Mouse (Mus musculus) retina, embryonic 14.5 days (tissue): Measurements from ENCODE around the gene Sapcd1.
"Not testable (repeated sequence)": the region's sequence is repeated elsewhere in the genome, so short reads cannot be mapped to it uniquely, and the experiment has no call there.

Experiments used
- DNase-seq: peaks from one replicate; pipeline ENCODE4 v3.0.0-alpha.2; 2015; ENCODE audit warnings: low spot score

Gene Sapcd1

DNA sequence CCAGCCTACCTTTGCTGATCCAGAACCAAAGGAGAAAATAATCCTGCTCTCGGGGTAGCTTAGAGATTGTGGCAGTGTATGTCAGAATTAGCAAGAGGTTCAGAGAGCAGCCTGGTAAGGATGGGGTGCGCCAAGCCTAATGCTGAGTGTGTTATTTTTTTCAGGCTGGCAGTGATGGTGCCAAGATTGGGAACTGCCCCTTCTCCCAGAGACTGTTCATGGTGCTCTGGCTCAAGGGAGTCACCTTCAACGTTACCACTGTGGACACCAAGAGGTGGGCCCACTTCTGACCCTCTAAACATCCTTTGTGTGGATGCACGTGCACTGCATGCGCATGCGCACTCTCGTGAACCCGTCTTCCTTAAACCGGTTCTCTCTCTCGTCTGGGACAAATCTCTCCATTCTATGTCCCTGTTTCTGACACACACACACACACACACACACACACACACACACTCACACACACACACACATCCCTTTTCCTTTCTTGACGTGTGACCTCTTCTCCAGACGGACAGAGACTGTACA lies 24.5 kb upstream of the Sapcd1 start:
- no peak for DNase-seq

- peak; percentile 77 for DNase-seq
Observed at GRCm38 (mm10) chr17:35051156-35052086, 23.6 kb upstream of the Sapcd1 start.

- DNase-seq = peak; percentile 68
Observed at GRCm38 (mm10) chr17:35050126-35050750, 22.4 kb upstream of the Sapcd1 start.

GRCm38 (mm10) chr17:35049561-35050016 lies 21.8 kb upstream of the Sapcd1 start, which contains the start of gene Clic1:
Gene Clic1 (plus strand): TSS chr17:35049966.
- DNase-seq = peak; percentile 92

- DNase-seq = no peak
Observed at GRCm38 (mm10) chr17:35048932-35049440, 21.2 kb upstream of the Sapcd1 start.

- no peak for DNase-seq
Observed at GRCm38 (mm10) chr17:35048149-35048931, 20.5 kb upstream of the Sapcd1 start.

DNA sequence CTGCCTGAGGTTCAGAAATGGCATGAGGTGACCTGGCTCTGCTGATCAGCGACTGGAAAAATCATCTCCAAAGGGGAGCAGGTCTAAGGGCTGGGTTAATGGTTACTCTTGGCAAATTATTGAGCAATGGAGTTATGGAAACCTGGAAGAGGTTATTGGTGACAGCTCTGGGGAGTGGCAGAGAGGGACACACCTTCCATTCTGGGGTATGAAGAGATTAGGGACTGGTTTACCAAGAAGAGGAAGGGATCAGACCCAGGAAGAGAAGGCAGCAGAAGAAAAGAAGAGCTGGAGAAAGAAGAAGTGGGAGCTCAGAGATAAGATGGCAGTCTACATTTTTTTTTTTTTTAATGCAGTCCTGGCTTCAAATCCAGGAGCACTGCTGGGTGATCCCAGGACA lies 19.9 kb upstream of the Sapcd1 start:
- DNase-seq = no peak

DNA sequence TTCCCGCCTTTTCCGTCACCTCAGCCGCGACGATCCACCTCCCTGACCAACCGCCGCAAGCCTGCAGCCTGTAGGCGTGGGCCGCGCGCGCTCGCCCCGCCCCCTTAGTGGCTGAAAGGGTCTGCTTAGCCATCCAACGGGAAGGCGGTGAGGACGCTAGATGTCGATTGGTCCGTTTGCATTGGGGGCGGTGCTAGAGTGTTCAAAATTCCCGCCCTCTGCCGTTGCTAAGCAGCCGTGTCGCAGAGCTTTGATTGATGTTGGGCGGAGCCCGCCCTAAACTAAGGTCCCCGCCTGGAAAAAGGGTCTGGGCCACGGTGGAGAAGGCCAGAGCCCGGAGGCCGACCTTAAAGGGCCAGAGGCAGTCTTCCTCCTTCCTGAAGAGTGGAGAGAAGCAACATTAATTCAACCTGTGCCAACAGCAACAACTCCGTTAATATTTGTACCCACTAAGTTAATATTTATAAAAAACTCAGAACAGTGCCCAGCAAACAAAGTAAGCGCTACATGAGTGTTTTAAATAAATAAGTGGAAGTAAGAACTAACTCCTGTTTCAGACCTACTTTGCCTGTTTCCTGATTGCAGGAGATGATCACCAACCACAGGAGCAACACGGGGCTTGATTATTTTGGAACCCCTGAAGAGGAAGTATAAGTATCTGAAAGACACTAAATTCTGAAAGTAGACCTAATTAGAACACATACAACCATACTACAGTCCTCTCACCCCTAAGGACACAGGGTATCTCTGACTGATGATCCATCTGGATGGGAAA lies 19.1 kb upstream of the Sapcd1 start, which contains the start of gene Msh5:
Gene Msh5, minus strand, starts transcription at position 65 of the 775 bp plus-strand sequence.
- DNase-seq = peak; percentile 100

DNA sequence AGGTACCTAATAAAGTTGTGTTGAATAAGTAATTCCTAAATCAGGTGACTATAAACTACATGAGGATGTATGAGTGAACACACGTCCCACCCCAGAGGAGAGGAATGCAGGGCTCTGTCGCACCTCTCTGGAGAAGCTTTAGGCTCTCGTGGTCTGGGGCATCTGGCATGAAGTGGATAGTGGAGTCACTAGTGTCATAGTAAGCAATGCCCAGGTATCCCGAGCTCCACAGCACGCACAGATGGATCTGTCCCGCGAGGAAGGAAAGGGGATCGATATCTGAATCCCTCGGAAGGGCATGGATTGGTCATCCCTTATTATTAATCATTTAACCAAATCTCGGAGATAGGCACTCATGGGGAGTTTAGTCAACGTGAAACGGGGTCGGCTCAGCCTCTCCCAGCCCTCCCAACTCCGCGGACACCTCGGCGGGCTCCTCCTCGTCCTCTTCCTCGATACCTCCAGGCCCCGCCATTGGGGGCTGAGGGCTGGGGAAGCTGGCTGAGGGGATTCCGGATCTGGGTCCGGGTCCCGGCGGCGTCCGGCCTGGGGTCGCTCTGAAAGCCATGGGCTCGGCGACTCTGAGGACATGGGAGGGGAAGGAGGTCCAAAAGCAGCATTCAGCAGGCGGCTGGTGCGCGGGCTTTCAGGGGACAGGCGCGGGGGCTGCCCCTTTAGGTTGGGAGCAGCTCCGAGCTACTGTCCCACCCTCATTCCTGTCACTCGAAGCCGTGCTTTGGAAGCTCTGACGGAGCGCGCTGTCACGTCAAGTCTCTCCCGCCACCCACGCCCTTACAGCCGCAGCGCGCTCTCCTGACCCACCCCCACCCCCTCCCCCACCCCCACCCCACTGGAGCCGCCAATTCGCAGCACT lies 18.2 kb upstream of the Sapcd1 start:
- peak; percentile 9 for DNase-seq

DNA sequence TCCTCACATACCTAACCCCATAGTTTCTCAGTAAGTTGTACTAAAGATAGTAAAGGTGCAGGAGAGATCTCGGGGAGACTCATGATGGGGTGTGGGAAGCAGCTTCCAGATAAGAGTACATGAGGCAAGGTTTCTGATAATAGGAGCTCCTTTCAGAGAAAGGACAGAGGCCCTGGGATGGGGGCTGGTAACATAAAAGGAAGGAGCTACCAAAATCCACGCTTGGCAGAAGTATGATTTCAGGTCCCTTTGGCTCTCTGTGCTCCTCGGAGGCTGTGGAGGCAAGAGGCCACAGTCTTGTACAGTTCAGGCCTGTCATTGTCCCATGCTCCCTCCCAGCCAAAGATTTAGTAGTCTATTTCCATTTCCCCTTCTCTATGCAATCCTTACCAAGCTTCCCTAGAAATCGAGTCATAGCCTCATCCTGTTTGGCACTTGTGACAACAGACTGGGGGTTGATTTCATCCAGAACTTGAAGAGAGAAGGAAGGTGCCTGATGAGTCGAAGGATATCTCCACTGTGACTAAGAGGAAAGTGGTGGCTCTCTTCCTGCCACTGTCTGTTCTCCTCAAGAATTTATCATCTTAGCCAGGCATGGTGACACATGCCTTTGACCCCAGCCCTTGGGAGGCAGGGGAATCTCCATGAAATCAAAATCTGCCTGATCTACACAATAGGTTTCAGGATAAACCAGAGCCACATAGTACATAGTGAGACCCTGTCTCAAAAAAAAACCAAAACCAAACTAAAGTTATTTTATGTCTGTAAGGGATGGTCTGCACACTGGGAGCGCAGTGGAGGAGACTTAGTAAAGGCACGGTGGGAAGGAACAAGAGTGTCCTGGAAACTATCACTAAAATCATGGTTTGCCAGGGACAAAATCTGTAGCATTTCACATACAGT lies 17.3 kb upstream of the Sapcd1 start:
- DNase-seq = no peak

- DNase-seq = no peak
Observed at GRCm38 (mm10) chr17:35043794-35044193, 16.0 kb upstream of the Sapcd1 start.

GRCm38 (mm10) chr17:35039121-35039873 lies 11.5 kb upstream of the Sapcd1 start:
- DNase-seq = no peak

DNA sequence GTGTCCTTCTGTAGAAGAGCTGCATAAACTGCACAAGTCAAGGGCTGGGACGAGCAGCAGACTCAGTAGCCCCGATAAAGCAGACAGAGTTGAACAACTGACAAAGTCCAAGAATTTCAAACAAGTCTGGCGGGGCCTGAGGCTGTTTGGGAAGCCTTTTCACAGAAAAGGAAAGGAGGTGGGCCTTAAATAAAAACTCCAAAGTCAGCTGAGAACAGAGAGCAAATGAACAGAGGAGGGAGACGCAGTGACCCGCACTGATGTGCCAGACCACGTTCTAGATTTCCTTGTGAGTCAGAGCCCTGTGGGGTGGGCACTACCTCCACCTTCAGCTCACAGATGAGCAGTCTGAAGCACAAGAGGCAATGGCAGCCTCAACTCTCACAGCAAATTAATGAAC lies 7.1 kb upstream of the Sapcd1 start:
- DNase-seq = no peak

- DNase-seq = not testable (repeated sequence)
Observed at GRCm38 (mm10) chr17:35033703-35034102, 5.9 kb upstream of the Sapcd1 start.

DNA sequence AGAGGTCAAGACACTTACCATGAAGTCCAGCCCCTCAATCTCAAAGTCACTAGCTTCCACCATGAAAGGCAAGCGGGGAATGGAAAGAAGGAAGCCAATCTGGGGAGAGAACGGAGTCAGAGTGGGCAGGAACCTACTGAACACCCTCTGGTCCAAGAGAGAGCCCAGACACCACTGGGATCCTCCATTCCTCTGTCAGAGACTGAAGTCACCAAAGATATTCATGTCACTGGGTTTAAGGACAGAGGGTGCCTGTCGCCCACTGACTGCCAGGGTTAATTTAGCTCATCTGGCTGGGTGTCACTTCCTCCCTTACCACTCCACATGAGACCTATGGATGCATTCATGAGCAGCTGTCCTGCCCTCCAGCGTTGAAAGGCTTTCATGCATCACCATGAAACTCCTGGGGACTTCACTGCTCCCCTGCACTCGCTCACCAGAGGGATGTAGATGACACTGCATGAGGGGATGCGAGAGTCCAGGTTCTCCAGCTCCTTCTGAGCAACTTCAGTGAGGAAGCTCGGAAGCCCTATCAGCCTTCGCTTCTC lies 4.6 kb upstream of the Sapcd1 start:
- no peak for DNase-seq

GRCm38 (mm10) chr17:35031880-35032279 lies 4.1 kb upstream of the Sapcd1 start:
- DNase-seq = no peak

- no peak for DNase-seq
Observed at GRCm38 (mm10) chr17:35031272-35031671, 3.5 kb upstream of the Sapcd1 start.
